Mouse (Mus musculus) liver, embryonic 14.5 days (tissue): ENCODE results near the gene Tspan1. TPM values are rescaled to one million over a fixed set of nuclear protein-coding genes. Genes with fewer than 3 reads are reported as not detected.

Experiments
- ATAC-seq: fragments of 200-750 bp; cut with Nextera tagmentation; 2 replicates; pipeline ENCODE4 v1.8.0; 2017; ENCODE audit warnings: moderate number of reproducible peaks, mild to moderate bottlenecking, moderate library complexity; ENCODE audit not compliant: insufficient read depth
- DNase-seq, 3 experiments: peaks; one replicate each; pipeline ENCODE4 v3.0.0-alpha.2; 2012 to 2013; ENCODE audit warnings: low read depth in 3 of 3, low spot score in 3 of 3
- H3K27ac ChIP-seq: fragments of 300-500 bp; sonication (generic); 2 replicates; pipeline ENCODE4 v1.5.1; 2014; ENCODE audit warnings: moderate library complexity, mild to moderate bottlenecking, control low read depth, inconsistent platforms
- H3K27me3 ChIP-seq: fragments of 300-500 bp; sonication (generic); 2 replicates; pipeline ENCODE4 v1.6.1; 2014; ENCODE audit warnings: mild to moderate bottlenecking, low read length, moderate library complexity; ENCODE audit not compliant: control insufficient read depth, insufficient read depth
- H3K36me3 ChIP-seq: fragments of 300-500 bp; sonication (generic); replicated peaks from 2 replicates; pipeline ENCODE4 v1.6.1; 2014; ENCODE audit warnings: low read depth; ENCODE audit not compliant: control insufficient read depth, insufficient read depth
- H3K4me1 ChIP-seq, 2 experiments: fragments of 200-500 bp in 1 of 2; fragments of 300-500 bp in 1 of 2; sonication (generic) in 1 of 2; replicated peaks; 2 replicates each; pipeline ENCODE4 v1.6.1; 2012 to 2014; ENCODE audit warnings: antibody characterized with exemption in 1 of 2, inconsistent platforms in 1 of 2, low read length in 1 of 2; ENCODE audit not compliant: control insufficient read depth in 2 of 2, insufficient read depth in 2 of 2
- H3K4me2 ChIP-seq: fragments of 300-500 bp; sonication (generic); 2 replicates; pipeline ENCODE4 v1.6.1; 2014; ENCODE audit warnings: low read depth, mild to moderate bottlenecking, control low read depth, moderate library complexity
- H3K4me3 ChIP-seq, 2 experiments: fragments of 200-500 bp in 1 of 2; fragments of 300-500 bp in 1 of 2; sonication (generic) in 1 of 2; 2 replicates each; pipeline ENCODE4 v1.5.1; 2012 to 2014; ENCODE audit warnings: low read depth in 2 of 2, low read length in 2 of 2, mild to moderate bottlenecking in 2 of 2, control low read depth in 1 of 2, inconsistent platforms in 1 of 2, moderate library complexity in 1 of 2; ENCODE audit not compliant: insufficient read depth in 1 of 2
- H3K9ac ChIP-seq: fragments of 300-500 bp; sonication (generic); replicated peaks from 2 replicates; pipeline ENCODE4 v1.6.1; 2014; ENCODE audit warnings: mild to moderate bottlenecking, control low read depth, moderate library complexity
- H3K9me3 ChIP-seq: fragments of 300-500 bp; sonication (generic); 2 replicates; pipeline ENCODE4 v1.6.1; 2016; ENCODE audit warnings: low read length, mixed read lengths; ENCODE audit not compliant: control insufficient read depth
- CTCF ChIP-seq: IDR thresholded peaks from 2 replicates; pipeline ENCODE4 v1.5.1; 2016; ENCODE audit warnings: antibody characterized with exemption, low read depth, control low read depth
- EP300 ChIP-seq: IDR thresholded peaks from 2 replicates; pipeline ENCODE4 v1.6.1; 2016; ENCODE audit warnings: antibody characterized with exemption, low read depth
- WGBS: fragments of 180-500 bp; shearing (Covaris S2); extraction: QIAGEN DNeasy Blood & Tissue Kit; methylation state at CpG from one replicate; pipeline ENCODE4 v1.1.7; 2014; ENCODE audit not compliant: insufficient replicate concordance; 5-methylcytosine and 5-hydroxymethylcytosine counted together
- polyA plus RNA-seq, 2 experiments: library from polyadenylated mRNA; depleted of rRNA in 1 of 2; stranded (reverse) in 1 of 2; unstranded in 1 of 2; fragments of >200 nt; fragmentation: Nextera tagmentation in 1 of 2; extraction: Ambion mirVana in 1 of 2; gene quantifications; 2 replicates each; pipeline versions ENCODE4 v1.2.1 to v1.2.3; 2012 to 2014

Gene Tspan1
- polyA plus RNA-seq, 2 experiments, result not detected

DNA sequence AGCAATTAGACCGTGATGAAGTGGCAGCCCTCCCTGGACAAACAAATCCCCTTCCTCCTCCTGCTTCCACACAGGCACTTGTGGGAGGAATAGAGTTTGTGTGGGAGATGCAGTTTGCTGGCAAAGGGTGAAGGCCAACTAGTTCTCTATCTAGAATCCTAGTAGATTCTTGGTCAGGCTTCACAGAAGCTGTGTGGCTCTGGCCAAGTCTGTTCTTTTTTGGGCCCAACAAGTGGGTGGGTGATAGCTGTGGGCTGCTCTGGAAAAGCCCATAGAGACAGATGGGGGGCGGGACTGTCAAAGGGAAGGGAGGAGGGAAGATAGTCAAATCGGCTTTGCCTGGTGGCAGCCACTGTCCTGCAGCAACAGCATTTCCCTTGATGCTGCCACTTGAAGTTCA is 6.6 kb downstream of the Tspan1 start:
- no peak overlapping the region for H3K4me2 ChIP-seq
- peaks cover 0 to 3% of the 10 kb centered on the region in 2 experiments; a peak in 2 of 4 replicates for H3K4me1 ChIP-seq
- TF ChIP-seq CTCF (no peak), EP300 (no peak)
- no peak overlapping the region for H3K9ac ChIP-seq
- WGBS, result 60% methylated on average over 3 of the region's 3 CpGs
- H3K27me3 ChIP-seq, result no peaks in the 10 kb centered on the region
- H3K36me3 ChIP-seq, result peaks cover 12% of the 10 kb centered on the region
- DNase-seq (no peak), ATAC-seq (no peak)
- H3K27ac ChIP-seq, result no peak overlapping the region
- H3K9me3 ChIP-seq, result no peaks in the 10 kb centered on the region
- H3K4me3 ChIP-seq, result no peak overlapping the region

DNA sequence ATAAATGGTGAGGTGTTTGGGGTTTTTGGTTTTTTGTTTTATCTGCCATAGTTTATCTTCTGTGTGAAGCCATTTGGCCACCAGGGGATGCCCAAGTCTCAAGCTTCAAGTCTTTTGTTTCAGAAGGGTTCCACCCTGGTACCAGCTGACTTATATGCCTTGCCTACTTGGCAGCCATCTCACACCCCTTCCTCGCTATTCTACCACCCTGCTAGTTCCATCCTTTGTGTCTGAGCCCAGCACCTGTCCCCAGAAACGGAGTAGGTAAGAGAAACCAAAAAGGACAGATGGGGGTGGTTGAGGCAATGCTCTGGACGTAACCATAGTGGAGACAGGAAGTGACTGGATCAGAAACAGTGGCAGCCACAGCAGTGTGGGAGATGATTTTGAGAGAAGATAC is 7.5 kb downstream of the Tspan1 start:
- ATAC-seq (no peak), DNase-seq (no peak)
- Histone ChIP-seq H3K4me1 (peaks cover 0 to 3% of the 10 kb centered on the region in 2 experiments; a peak in 2 of 4 replicates), H3K27me3 (no peaks in the 10 kb centered on the region), H3K36me3 (peaks cover 15% of the 10 kb centered on the region), H3K9ac (no peak overlapping the region), H3K4me2 (no peak overlapping the region), H3K4me3 (no peak overlapping the region), H3K9me3 (no peaks in the 10 kb centered on the region), H3K27ac (no peak overlapping the region)
- WGBS, result 55% methylated on average over 3 of the region's 3 CpGs
- TF ChIP-seq EP300 (no peak), CTCF (peak; percentile 56)

DNA sequence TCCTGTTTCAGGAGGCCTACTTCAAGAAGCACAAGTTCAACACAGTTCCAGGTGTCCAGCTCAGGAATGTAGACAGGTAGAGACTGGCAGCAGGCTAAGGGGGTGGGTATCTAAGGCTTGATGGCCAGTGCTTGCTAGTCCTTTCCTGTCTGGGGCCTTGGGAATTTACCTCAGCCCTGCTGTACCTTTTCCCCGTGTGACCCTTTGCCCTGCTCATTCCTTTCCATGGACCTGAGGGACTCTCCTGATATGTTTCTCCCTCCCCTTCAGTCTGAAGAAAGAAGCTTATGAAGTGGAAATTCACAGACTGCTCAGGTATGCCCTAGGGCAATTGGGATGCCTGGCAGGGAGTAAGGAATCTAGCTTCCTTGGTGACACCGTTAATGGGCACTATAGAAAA is 9.5 kb downstream of the Tspan1 start:
- peaks cover 0 to 3% of the 10 kb centered on the region in 2 experiments; a peak in 2 of 4 replicates for H3K4me1 ChIP-seq
- H3K27me3 ChIP-seq, result no peaks in the 10 kb centered on the region
- ATAC-seq, result no peak
- no peaks in the 10 kb centered on the region for H3K9me3 ChIP-seq
- TF ChIP-seq CTCF (no peak), EP300 (no peak)
- H3K36me3 ChIP-seq, result peaks cover 17% of the 10 kb centered on the region
- no peak overlapping the region for H3K27ac ChIP-seq
- no peak for DNase-seq
- no peak overlapping the region for H3K4me3 ChIP-seq
- H3K9ac ChIP-seq, result no peak overlapping the region
- WGBS, result 79% methylated on average over 2 of the region's 2 CpGs
- H3K4me2 ChIP-seq, result no peak overlapping the region

DNA sequence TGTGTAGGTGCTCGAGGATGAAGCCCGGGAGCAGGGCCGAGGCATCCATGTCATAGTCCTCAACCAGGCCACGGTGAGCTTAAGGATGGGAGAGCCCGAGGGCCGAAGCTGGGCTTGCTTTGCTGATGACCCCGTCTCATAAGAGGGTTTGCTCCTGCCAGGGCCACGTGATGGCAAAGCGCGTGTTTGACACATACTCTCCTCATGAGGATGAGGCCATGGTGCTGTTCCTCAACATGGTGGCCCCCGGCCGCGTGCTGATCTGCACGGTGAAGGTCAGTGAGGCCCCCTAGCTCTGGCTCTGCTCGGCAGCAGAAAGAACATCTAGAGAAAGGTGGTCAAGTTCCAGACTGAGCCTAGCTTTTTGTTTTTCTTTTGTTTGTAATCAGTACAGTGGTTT is 14.7 kb downstream of the Tspan1 start:
- 84% methylated on average over 15 of the region's 15 CpGs for WGBS
- ATAC-seq, result no peak
- Histone ChIP-seq H3K27me3 (no peaks in the 10 kb centered on the region), H3K9ac (no peak overlapping the region), H3K9me3 (no peaks in the 10 kb centered on the region), H3K4me1 (peaks cover 3 to 7% of the 10 kb centered on the region in 2 experiments; a peak in 3 of 4 replicates), H3K27ac (no peak overlapping the region), H3K4me3 (no peak overlapping the region), H3K36me3 (peaks cover 12% of the 10 kb centered on the region), H3K4me2 (no peak overlapping the region)
- TF ChIP-seq CTCF (no peak), EP300 (no peak)
- DNase-seq, result no peak

DNA sequence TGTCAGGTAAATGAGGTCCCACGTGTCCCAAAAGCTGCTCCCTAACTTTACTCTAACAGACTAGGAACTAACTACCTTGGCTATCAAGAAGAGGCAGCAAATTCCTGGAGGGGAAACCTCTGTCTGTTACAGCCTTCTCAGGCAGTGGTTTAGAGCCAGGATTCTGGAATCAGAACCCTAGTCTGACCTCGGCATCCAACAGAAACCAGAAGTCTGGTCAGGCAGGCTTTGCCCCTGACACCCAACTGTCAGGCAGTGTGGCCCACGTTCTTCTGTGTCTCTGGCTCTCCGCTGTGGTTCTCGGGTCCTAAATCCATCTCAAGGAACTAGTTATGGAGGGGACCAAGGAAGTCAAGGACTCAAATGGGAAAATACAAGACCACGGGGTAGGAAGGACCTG is 16.2 kb downstream of the Tspan1 start, which contains the start of gene Lurap1:
Gene Lurap1, minus strand, starts transcription at position 101 of the 400 bp plus-strand sequence.
- no peak for TF ChIP-seq EP300
- TF ChIP-seq CTCF, result no peak
- Histone ChIP-seq H3K4me3 (peak within 1 kb of the TSS; percentile 60 to 71), H3K27ac (no peak within 1 kb of the TSS; the same call in 1 of the 2 replicates), H3K27me3 (no peaks in the 10 kb centered on the region), H3K9ac (peak within 1 kb of the TSS; percentile 71), H3K4me1 (peaks cover 3 to 7% of the 10 kb centered on the region in 2 experiments; a peak in 3 of 4 replicates), H3K4me2 (peak within 1 kb of the TSS; percentile 75), H3K9me3 (no peaks in the 10 kb centered on the region), H3K36me3 (peaks cover 9% of the 10 kb centered on the region; the same call in 1 of the 2 replicates)
- ATAC-seq, result no peak
- DNase-seq, result no peak
- WGBS, result 63% methylated on average over 6 of the region's 6 CpGs
